ENCODE assay signal across 13 mouse cellular contexts in genomic region chr9:119803169-119803827, GRCm38 (mm10). TPM values are rescaled to one million over a fixed set of nuclear protein-coding genes. Genes with fewer than 3 reads are reported as not detected.
A peak's percentile ranks its signal among the peaks of the same experiment; 100 is the strongest.
DNase-seq lines count a peak whose midpoint lies in the region; ATAC-seq and TF ChIP-seq lines count a peak whose summit lies in the region.
"Had no signal": no experiment of that assay in that cellular context is flagged by ENCODE, and none has a peak within 500 bp of the region (broad histone marks: within the 10 kb centered on the region; RNA-seq: fewer than 3 reads in every experiment).

No protein-coding gene starts in this region.

- TF ChIP-seq POLR2A in lung, adult 2 months (IDR thresholded peaks at IDR 0.05; ENCODE audit: borderline replicate concordance, extremely low read depth, low read depth, low read length), result no peak

- peak; percentile 16 for DNase-seq in embryo, embryonic 9.5 days (ENCODE audit: extremely low spot score)
- DNase-seq in lung, postnatal 25 days (ENCODE audit: low spot score), result no peak
- no peak for DNase-seq in heart, postnatal 25 days (ENCODE audit: low spot score)
- DNase-seq in lung, adult 2 months, result no peak
- DNase-seq: adrenal gland, adult 8-10 months; gastrocnemius, postnatal 10 days; kidney, postnatal 10 days; spleen, adult 18-20 months had no signal

- no peaks in the 10 kb centered on the region for H3K27me3 ChIP-seq in forebrain, embryonic 12.5 days
- H3K27me3 ChIP-seq in hindbrain, embryonic 15.5 days, result no peaks in the 10 kb centered on the region
- H3K27me3 ChIP-seq in neural tube, embryonic 13.5 days, result no peaks in the 10 kb centered on the region; the same call in 1 of the 2 replicates
- H3K27me3 ChIP-seq: heart, embryonic 13.5 days had no signal

- no peaks in the 10 kb centered on the region for H3K36me3 ChIP-seq in forebrain, embryonic 12.5 days (replicated peaks)
- H3K36me3 ChIP-seq in hindbrain, embryonic 15.5 days, result no peaks in the 10 kb centered on the region
- no peaks in the 10 kb centered on the region for H3K36me3 ChIP-seq in neural tube, embryonic 13.5 days
- H3K36me3 ChIP-seq: heart, embryonic 13.5 days had no signal

- peaks cover 37% of the 10 kb centered on the region for H3K4me1 ChIP-seq in forebrain, embryonic 12.5 days
- H3K4me1 ChIP-seq in hindbrain, embryonic 15.5 days (replicated peaks), result peaks cover 21% of the 10 kb centered on the region
- H3K4me1 ChIP-seq in neural tube, embryonic 13.5 days (replicated peaks), result peaks cover 19% of the 10 kb centered on the region
- no peaks in the 10 kb centered on the region for H3K4me1 ChIP-seq in lung, adult 2 months (ENCODE audit: control insufficient read depth, insufficient read depth, low read length)

- 13% methylated on average over 16 of the region's 16 CpGs for WGBS in forebrain, embryonic 12.5 days
- WGBS in hindbrain, embryonic 15.5 days, result 28% methylated on average over 16 of the region's 16 CpGs
- 30% methylated on average over 16 of the region's 16 CpGs for WGBS in neural tube, embryonic 13.5 days
- WGBS in lung, adult 2 months, result 76% methylated on average over 16 of the region's 16 CpGs

- no peak for TF ChIP-seq CTCF in lung, adult 2 months (IDR thresholded peaks at IDR 0.05; ENCODE audit: insufficient read depth, low read length)

- peak overlapping the region; percentile 94 for H3K27ac ChIP-seq in forebrain, embryonic 12.5 days
- H3K27ac ChIP-seq in hindbrain, embryonic 15.5 days (replicated peaks), result no peak overlapping the region
- H3K27ac ChIP-seq in neural tube, embryonic 13.5 days (replicated peaks), result no peak overlapping the region
- H3K27ac ChIP-seq: heart, embryonic 13.5 days; liver, embryonic 14.5 days had no signal

- intact Hi-C loops in heart, postnatal 25 days (cut with DNase I), result no loop called here

- no peak overlapping the region for H3K9ac ChIP-seq in forebrain, embryonic 12.5 days
- H3K9ac ChIP-seq in hindbrain, embryonic 15.5 days, result no peak overlapping the region
- H3K9ac ChIP-seq in neural tube, embryonic 13.5 days, result no peak overlapping the region
- H3K9ac ChIP-seq: heart, embryonic 13.5 days; liver, embryonic 14.5 days had no signal

- H3K9me3 ChIP-seq in forebrain, embryonic 12.5 days, result no peaks in the 10 kb centered on the region
- no peaks in the 10 kb centered on the region for H3K9me3 ChIP-seq in hindbrain, embryonic 15.5 days
- no peaks in the 10 kb centered on the region for H3K9me3 ChIP-seq in neural tube, embryonic 13.5 days
- H3K9me3 ChIP-seq: heart, embryonic 13.5 days had no signal

- H3K4me2 ChIP-seq in forebrain, embryonic 12.5 days, result peak overlapping the region; percentile 36
- H3K4me2 ChIP-seq in hindbrain, embryonic 15.5 days, result peak overlapping the region; percentile 10; the same call in 1 of the 2 replicates
- no peak overlapping the region for H3K4me2 ChIP-seq in neural tube, embryonic 13.5 days
- H3K4me2 ChIP-seq: heart, embryonic 13.5 days had no signal

- ATAC-seq in forebrain, embryonic 12.5 days (ENCODE audit: low FRiP score), result peak; percentile 93
- ATAC-seq in hindbrain, embryonic 15.5 days (ENCODE audit: low FRiP score, low read depth), result peak; percentile 68
- peak; percentile 76; the same call in 1 of the 2 replicates for ATAC-seq in neural tube, embryonic 13.5 days (ENCODE audit: low read depth)

- no peak overlapping the region for H3K4me3 ChIP-seq in forebrain, embryonic 12.5 days (replicated peaks)
- H3K4me3 ChIP-seq in hindbrain, embryonic 15.5 days, result no peak overlapping the region
- H3K4me3 ChIP-seq in neural tube, embryonic 13.5 days, result no peak overlapping the region
- H3K4me3 ChIP-seq in lung, adult 2 months (replicated peaks; ENCODE audit: extremely low read depth, low read depth, low read length), result no peak overlapping the region
- H3K4me3 ChIP-seq: heart, embryonic 13.5 days had no signal

RNA-seq across cellular contexts. Expression of gene Scn11a, which starts 22.0 kb away (rescaled TPM):
- polyA plus RNA-seq in forebrain, embryonic 12.5 days (2016; fragmentation: Nextera tagmentation; extraction: Ambion mirVana), result 0.87 and 0.88 TPM in 2 replicates
- 0.29 and 0.52 TPM in 2 replicates for polyA plus RNA-seq in hindbrain, embryonic 15.5 days (2015; fragmentation: Nextera tagmentation; extraction: Ambion mirVana)
- 0.22 and 0.35 TPM in 2 replicates for polyA plus RNA-seq in neural tube, embryonic 13.5 days (2015; fragmentation: Nextera tagmentation; extraction: Ambion mirVana)
- total RNA-seq in heart, postnatal 25 days (2021), result under 1 TPM in 1 of 2 experiments, not detected in 1; 0.05 TPM
- 0.01 and 0.02 TPM in 2 replicates for polyA plus RNA-seq in lung, adult 2 months (2012; rRNA removed)
- total RNA-seq: adrenal gland, adult 8-10 months had no signal
- polyA plus RNA-seq: heart, embryonic 13.5 days had no signal
